Mouse (Mus musculus) monocyte, adult 5-6 weeks (primary cell): ENCODE measurements at regions not wholly inside any gene's neighbourhood (a gene's known extent, or its start where the extent isn't known, plus 50 kb on each side); places are given as distances from the start of the nearest gene placed in this dataset.

Experiments used
- ATAC-seq: fragments of 153-309, 156-312 bp; replicated peaks from 2 replicates; pipeline ENCODE4 v1.8.0; 2017; ENCODE audit warnings: mild to moderate bottlenecking; ENCODE audit not compliant: low TSS enrichment, insufficient number of reproducible peaks, severe bottlenecking, poor library complexity, low FRiP score

DNA sequence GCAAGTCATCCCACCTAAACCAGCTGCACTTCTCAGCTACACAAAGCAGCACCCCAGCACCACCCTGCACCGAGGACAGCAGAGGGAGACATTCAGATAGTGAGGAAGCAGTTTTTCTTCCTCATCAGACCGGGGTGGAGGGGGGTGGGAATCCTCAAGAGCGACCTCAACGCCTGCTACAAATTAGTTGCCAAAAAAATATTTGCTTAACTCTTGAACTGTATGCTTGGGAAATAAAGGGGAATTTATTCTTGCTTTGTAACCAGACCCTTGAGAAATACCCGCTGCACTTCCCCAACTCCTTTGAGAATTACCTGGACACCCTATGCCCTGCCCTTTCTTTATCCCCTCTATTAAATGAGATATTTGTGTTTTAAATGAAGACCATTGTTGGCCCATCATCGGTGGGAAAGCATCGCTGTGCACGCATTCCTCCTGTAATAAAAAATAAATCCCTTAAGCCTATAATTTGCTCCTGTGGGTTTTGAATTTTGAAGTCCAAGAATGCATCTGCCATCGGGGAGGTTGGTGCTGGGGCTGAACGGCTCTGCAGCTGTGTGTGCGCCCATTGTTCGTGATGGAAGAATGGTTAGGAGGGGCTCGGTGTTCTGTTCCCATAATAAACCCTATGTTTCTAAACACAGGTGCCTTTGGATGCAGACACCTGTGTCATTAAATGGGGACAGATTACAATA lies 119.2 kb upstream of the Gas1 start:
- ATAC-seq = no peak

DNA sequence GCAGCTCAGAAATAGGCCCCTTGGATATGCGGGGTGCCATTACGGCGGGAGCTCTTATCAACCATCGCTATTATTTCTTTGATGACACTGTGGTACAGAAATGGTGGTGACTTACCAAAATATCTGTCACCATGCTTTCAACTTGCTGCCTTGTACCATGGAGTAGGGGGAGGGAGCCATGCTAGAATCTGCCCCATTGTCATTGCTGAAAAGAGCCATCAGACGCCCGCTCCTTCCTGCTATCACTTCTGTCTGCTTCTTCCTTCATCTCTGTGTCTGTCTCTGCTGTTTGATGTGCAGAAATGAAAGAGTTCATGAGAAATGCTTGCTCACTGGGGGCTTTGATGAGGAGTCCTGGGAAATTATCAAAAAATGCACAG lies 119.7 kb upstream of the Gas1 start:
- ATAC-seq = no peak

DNA sequence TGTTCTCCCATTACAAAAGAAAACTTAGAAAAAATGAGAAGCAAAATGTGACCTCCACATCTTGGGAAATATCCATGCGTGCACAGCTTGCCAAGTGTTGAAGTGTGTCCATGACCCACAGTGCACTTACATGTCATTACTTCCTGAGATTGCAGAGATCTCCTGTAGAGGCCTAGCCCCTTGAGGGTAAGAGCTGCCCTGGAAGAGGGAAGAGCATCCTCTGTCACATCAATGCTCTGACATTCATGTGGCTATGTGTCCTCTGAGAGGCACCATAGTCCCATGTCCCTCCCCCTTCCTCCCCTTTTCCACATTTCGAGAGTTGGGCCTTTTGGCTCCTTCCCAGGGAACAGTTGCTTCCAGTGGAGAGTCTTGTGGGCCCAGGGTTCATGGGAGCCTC lies 121.4 kb upstream of the Gas1 start:
- no peak for ATAC-seq

DNA sequence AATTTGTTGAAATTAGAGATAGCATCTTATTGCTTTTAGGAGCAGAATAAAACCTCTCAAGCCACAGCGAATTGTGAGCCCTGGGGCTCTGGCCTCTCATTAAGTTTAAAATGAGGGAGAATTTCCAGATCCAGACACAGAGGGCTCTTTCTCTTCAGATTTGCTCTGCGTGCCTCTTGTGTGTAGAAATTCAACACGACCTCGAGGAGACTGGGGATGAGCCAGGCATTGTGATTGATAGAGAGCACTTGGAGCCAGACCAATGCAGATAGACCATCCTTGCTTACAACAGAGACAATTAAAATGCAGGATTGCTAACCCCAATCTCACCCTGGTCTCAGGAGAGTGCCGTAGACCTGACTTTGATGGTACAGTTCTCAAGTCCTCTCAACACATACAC lies 121.9 kb upstream of the Gas1 start:
- no peak for ATAC-seq

DNA sequence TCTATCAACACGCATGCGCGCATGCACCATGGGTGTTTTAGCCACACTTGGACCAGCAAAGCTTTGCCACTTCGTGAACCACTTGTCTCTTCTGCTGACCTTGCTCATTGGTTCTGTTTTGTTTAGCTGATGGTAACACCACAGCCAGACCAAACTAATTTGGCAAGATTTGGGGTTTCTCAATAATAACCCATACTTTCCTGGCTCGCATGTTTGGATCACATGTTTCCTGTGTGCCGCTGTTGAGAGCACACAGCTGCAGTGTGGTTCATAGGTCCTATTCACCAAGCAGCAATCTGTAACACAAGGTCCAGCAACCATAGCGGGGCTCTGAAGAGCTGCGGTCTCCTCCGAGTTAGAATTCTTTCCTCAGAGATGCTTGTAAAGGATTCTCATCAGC lies 126.4 kb upstream of the Gas1 start:
- no peak for ATAC-seq

DNA sequence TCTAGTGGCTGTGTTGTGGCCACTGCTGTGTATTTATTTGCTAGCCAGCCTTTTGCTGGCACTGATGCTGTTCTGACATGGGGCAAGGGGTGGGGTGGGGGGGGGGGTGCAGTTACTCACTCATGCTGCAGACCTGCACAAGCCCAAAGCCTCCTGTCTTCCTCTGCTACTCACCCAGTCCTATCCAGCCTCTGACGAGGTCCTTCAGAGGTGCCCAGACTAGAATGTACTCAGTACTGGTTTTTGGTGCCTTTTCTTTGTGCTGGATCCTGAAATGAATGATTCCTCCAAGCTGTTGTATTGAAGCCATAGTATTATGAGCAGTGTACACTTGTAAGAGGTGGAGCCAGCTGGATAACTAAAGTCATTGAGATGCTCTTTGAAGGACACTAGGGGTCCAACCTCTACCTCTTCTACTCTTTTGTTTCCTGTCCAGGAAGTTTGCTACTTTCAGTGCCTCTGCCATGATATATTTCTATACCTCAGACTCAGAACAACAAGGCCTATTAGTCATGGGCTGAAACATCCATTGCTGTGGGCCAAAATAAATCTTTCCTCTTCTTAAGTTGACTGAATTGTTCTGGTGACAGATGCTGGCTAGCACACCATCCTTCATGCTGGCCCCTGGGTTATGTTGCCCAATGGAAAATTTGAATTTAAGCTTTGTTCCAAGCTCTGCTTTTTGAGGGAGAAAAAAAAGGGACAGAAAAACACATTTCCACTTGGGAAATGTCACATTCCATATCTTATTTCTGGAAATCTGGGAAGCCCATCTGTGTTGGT lies 128.1 kb upstream of the Gas1 start:
- no peak for ATAC-seq

DNA sequence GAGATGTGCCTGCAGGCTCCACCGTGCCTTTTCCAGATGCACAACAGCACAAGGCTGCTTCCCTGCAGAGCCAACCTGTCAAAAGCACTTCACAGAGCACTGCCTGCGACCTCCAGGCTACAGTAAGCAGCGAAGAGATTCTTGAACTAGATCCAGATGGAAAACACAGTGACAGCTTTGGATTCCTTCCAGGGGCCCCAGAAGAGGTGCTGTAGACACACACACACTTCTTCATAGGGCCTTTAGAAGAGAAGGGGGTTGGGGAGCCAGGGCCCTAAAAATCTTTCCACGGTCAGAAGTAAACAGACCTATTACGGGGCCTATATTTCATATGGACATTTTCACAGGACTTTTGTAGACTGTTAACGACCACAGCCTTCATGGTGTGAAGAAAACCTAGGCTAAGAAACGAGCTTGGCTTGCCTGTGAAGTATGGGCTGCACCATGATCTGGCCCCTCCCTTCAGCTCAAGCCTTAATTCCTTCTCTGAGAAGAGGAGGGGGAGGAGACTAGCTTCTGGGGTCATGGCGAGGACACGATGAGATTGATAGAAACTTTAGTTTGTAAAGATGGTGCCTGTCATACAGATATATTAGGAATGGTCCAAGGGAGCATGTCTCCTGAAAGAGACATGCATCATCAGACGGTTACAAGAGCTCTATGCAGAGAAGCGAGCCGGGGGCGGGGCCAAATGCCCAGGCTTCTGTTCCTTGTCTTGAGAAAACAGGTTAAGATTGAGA lies 131.1 kb upstream of the Gas1 start:
- no peak for ATAC-seq

DNA sequence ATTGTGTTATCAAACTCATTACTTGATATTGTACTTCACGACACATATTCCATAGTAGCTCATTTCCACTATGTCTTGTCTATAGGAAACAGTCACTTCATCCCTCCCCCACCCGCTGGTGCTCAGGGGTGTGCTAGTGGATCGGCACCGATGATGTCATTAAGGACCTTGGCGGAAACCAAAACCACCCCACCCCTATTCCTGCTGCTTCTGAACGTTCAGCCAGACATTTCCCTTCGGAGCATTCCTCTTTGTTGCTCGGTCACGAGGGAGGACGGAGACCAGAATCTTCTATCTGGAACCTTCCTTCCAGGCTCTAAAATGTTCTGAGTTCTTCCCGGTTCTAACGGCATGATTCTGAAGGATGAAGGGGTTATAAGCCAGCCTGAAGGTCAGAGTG lies 132.3 kb upstream of the Gas1 start:
- ATAC-seq = no peak

DNA sequence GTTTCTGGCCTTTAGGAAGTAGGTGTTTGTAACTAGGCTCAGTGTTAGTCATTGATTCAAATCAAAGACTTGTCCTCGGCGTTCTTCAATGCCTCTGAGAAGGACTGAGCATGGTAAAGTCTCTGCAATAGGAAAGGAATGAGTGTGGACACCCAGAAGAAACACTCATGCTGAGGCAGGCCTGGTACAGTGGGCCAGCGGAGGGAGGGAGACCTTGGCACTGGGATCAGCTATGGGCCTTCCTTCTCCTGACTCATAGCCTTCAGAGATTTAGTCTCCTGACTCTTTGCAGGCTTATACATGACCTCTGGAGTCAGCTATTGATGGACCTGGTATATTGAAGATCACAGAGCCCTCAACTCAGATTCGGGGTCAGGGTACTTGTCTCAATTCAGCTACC lies 132.8 kb upstream of the Gas1 start:
- ATAC-seq = no peak

DNA sequence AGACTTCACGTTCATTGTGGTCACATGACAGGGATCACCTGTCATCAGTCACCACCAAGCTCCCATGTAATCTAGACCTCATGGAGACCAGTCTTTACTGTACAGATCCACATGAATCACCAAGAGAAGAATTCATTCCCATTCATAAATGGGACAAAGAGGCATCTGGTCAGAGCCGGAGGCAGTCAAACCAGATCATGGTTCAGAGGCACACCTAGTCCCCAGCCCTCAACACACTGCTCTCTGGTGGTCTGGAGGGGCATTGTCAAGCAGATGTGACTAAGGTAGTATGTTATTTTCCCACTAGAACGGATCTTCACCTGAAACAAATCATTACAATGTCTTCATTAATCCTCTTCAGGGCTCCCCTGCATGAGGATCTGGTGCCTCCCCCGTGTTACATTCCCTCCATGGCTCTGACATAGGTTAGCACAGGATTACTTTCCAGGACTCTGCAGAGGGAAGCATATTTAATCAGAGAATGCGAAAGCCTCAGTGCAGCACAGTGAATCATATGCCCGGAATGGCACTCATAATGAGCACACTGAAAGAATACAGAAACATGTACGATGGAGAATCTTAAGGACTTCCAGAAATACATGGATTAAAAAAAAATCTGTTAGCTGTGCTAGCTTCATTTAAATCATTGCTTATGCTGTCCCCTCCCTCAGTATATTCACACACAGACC lies 135.4 kb upstream of the Gas1 start:
- no peak for ATAC-seq

DNA sequence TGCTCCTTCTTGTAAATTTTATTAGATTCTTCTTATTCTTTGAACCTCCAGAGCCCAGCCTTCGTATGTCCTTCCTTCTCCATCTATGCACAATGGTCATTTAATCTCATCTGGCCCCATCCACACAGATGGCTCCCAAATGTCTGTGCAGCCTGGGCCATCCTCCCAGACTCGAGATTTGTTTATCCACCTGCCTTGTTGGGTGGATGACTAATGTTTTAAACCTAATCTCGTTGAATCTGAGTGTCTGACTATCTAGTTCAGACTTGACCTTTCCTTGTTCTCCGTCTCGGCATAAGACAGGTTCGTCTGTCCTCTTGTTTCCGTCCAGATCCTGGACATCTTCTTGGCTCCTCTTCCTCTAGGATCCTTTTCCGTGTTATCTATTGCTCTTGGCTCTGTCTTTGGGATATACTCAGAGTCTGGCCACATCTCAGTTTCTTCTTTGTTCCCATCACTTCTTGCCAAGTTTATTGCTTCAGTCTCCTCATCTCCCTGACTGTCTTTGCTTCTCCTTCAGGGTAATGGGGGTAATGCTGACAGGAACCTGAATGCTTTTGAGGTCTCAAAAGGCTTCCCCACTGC lies 141.4 kb upstream of the Gas1 start:
- ATAC-seq = no peak

DNA sequence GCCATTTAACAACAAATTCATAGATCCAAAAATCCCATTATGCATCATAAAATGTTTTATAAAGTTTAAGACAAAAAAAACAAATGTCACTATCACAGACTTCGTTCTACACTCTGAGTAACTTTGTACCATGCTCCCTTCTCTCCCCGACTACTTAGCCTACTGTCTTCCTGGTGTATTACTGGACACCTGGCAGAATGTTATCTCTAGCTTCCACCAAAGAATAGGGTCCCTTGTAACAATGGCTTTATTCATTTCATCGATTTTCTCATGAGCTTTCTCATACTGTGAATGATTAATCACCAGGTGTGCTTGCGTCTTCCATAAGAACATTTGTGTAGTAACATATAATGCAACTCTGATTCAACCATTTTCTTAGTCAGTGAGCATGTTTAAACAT lies 142.1 kb upstream of the Gas1 start:
- ATAC-seq = no peak

DNA sequence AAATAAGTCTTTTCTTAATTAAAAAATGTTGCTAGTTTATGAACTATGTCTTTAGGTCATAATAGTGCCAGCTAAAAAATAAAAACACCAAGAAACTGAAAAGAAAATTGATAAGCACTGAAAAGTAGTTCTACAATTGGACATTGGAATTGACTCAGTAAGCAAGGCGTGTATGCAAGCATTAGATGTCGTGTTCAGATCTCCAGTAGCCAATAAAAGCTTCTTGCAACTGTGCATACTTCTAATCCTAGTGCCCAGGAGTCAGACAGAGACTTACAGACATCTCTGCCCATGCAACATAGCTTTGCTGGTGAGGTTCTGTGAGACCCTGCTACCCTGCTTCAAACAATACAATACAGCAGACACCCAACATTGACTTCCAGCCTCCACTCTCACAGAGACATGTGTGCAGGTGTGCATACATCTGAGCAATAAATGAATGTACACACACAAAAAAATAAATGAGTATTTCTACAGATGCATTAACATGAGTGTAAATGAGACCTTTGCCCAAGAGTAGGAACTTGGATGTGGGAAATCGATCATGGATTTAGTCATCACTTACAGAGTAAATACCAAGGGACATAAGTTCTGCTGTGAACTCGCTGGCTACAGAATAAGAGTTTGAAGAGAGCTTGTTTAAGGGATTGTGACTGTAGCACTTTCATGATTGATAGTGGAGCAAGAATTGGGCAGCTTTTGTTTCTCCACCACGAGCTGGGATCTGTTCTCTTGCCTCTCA lies 142.9 kb upstream of the Gas1 start:
- ATAC-seq = no peak

DNA sequence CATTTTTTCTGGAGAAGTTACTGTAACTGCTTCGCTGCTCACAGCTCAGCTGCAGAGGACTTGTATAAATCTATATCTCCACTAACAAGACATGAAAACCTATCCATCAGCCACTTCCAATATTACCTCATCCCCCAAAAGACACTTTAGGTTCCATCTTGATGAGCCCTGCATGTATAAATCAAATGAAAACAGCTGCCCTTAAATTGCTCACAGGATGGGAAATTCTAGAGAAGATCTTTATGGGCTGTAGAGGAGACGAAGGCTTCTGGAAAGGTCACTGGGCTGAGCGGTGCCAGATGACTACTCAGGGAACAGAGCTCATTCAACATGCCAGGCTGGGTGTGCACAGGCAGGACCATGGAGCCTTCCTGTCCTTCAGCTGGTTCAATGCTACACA lies 145.4 kb upstream of the Gas1 start:
- no peak for ATAC-seq

DNA sequence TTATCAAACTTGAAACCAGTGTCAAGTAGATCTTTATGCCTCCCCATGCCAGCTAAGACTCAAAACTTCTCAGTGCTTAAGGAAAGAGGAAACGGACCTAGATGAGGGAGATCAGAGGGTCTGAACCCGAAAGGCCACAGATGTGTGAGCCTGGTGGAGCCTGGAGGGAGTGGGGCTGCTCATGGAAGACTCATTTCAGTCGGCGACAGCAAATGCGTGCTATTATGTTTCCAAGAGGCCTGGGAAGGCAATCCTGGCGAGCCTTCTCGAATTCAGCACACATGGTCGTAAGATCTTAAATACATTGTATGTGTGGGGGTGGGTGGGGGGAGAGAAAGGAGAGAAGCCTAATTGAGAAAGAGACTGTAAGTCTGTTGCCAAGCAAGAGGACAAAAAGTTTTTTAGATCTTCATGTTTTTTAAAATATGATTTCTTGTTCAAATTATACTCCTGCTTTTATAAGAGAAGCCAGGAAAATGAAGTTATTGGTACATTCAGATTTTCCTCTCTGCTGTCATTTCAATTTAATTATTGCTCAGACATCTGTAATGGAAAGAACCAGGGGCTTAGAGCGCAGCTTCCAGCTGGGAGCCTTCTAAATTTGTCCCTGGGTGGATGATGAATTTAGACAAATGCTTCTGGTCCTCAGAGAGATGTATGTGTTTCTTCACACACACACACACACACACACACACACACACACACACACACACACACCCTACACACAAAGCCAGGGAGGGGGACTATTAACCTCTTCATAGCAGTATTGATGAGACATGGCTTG lies 153.5 kb upstream of the Gas1 start:
- ATAC-seq = no peak

DNA sequence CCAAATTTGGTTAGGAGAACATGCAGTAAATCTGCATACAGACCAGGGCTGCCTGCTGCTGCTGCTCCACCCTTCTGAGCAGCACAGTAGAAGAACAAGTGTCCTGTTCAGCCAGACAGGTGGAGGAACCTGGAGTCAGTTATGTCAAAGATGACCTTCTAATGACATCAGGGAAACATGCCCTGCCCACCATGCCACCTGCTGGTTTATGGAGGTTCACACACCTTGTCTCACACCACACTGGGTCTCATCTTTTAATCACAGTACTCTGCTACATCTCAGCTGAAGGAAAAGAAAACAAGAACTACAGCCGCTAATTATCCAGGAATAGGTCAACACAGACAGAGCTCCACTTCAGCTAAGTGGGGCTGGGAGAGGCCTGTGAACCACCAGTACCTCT lies 159.0 kb upstream of the Gas1 start:
- no peak for ATAC-seq

DNA sequence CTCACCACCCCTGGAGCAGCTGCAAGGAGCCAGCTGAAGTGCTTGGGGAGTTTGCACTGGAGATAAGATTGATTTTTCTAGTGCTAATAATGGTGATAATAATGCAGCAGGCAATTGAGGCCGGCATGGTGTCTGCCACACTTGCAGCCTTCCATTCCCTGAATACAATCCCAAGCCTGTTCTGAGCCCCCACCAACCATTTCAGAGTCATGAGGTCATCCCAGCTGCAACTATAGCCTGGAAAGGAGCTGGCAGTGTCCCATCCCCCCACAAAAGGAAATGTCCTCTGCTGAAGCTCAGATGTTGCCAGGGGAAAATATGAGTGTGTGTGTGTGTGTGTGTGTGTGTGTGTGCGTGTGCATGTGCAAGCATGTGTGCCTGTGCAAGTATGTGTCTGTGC lies 160.2 kb upstream of the Gas1 start:
- no peak for ATAC-seq

DNA sequence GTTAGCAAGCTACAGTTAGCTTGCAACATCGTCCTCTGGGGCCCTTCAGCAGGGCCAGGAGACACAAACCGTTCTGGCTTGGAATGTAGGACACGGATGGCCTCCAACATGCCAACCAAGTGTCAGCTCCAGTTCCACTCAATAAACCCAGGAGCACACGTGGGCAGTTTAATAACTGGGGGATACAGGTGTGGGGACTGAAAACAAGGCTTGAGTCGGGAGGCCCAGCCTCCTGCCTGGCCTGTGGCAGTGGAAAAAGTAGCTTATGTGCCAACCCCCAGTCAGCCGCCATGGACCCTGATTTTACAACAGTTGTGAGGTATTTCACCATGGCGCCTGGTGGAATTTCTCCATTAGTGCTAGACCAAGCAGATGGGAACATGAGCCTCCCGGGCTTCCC lies 160.9 kb upstream of the Gas1 start:
- ATAC-seq = no peak
